Mouse (Mus musculus): ENCODE measurements at regions not wholly inside any gene's neighbourhood (a gene's known extent, or its start where the extent isn't known, plus 50 kb on each side); places are given as distances from the start of the nearest gene placed in this dataset.

GRCm38 (mm10) chr2:179096861-179097260, 345.4 kb upstream of the Cdh4 start:
- TF ChIP-seq CTCF (IDR thresholded peaks at IDR 0.05; ENCODE audit: borderline replicate concordance, insufficient read depth, low read depth, low read length) (no peak), POLR2A (IDR thresholded peaks at IDR 0.05; ENCODE audit: borderline replicate concordance, insufficient read depth, low read length) (no peak)
